Mouse (Mus musculus) lung, adult 2 months (tissue): ENCODE measurements around the gene Col25a1. TPM values are rescaled to one million over a fixed set of nuclear protein-coding genes. Genes with fewer than 3 reads are reported as not detected.

Experiments used
- DNase-seq: peaks from one replicate; pipeline ENCODE4 v3.0.0; 2022
- H3K4me1 ChIP-seq: fragments of 200-500 bp; 2 replicates; pipeline ENCODE4 v1.6.1; 2011; ENCODE audit warnings: low read length; ENCODE audit not compliant: control insufficient read depth, insufficient read depth
- H3K4me3 ChIP-seq: fragments of 200-500 bp; replicated peaks from 2 replicates; pipeline ENCODE3; 2011; ENCODE audit warnings: low read depth, mild to moderate bottlenecking, control low read depth, low read length; ENCODE audit errors: extremely low read depth
- CTCF ChIP-seq: fragments of 200-500 bp; IDR thresholded peaks from 2 replicates; pipeline ENCODE4 v1.5.1; 2011; ENCODE audit warnings: mild to moderate bottlenecking, low read length, control low read depth; ENCODE audit not compliant: insufficient read depth
- POLR2A ChIP-seq: fragments of 200-500 bp; IDR thresholded peaks from 2 replicates; pipeline ENCODE4 v1.6.1; 2011; ENCODE audit warnings: low read depth, mild to moderate bottlenecking, control low read depth, low read length, borderline replicate concordance; ENCODE audit errors: extremely low read depth
- WGBS: fragments of 180-500 bp; shearing (Covaris S2); methylation state at CpG from one replicate; pipeline ENCODE4 v1.1.7; 2018; 5-methylcytosine and 5-hydroxymethylcytosine counted together
- polyA plus RNA-seq: library from polyadenylated mRNA; depleted of rRNA; stranded (reverse); fragments of >200 nt; gene quantifications from 2 replicates; pipeline ENCODE4 v1.2.3, GENCODE M21; 2012

The Col25a1 gene
- polyA plus RNA-seq, 1 experiment: 0.07 TPM

DNA sequence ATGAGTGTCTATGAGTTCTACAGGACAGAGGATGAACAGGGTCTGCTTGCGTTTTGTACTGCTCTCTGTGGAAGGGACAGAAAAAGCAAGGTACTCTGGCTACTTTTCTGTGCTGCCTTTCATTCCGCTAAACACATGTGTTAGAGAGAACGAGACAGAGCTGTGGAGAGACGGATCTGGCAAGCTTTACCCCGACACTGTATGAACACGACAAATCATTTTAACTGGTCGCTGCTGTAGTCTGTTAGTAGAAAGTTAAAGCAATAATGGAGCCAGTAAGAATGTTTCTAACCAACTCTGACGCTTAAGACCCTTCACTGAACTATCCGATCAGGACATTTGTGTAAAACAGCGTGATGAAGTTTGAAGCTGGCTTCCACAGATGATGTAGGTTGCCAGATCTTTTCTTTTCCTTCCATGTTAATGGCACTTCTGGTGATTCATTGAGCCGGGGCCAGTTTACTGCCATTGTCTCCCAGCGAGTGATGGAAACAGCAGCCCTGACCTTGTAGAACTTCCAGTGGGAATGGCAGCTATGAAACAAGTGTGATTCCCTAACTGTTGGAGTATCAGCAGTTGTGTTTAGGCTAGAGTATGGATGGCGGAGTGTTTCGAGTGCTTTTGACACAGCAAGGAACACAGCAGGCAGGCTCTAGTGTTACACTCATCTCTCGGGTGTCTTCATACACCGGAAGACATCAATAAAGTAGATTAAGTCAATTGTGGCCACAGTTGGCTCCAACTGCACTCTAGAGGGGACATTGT lies 437.2 kb downstream of the Col25a1 start:
- 66% methylated on average over 16 of the region's 16 CpGs for WGBS
- TF ChIP-seq POLR2A (no peak), CTCF (no peak)
- Histone ChIP-seq H3K4me1 (no peaks in the 10 kb centered on the region), H3K4me3 (no peak overlapping the region)
- no peak for DNase-seq

DNA sequence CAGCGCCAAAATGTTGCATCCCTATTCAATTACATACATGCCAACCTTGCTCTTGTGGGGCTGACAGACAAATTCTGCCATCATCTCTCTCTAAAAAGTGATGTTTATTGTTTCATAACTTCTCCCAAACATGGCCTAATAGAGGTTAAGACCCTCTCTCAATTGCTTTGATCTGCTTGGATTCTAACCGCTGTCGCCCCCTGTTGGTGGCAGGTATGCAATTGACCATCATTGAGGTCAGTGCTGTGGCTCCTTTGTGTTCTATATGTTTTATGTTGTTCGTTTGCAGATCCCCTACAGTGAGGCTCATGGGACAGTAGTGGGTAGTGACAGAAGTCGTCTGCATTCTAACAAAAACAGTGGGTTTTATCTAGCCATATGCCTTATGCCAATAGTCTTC lies 441.9 kb downstream of the Col25a1 start:
- WGBS: 71% methylated on average over 5 of the region's 5 CpGs
- no peak for DNase-seq
- no peaks in the 10 kb centered on the region for H3K4me1 ChIP-seq
- no peak overlapping the region for H3K4me3 ChIP-seq
- no peak for TF ChIP-seq CTCF
- TF ChIP-seq POLR2A: no peak

DNA sequence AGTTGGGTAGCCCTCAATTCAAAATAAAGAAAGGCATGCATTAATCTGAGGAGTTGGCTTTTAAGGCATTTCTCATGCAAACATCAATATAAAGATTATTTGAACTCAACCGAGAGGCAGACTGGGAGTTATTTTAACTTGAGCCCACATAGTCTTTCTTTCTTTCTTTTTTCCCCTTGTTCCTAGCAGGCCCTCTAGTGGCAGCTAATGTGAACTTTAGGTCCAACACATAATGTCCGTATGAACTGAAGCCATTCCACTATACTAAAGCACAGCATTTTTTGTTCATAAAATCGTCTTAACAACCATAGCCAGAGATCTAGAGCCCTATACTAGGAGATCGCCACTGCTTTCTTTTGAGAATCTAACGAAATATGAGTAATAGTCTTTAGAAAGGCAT lies 443.4 kb downstream of the Col25a1 start:
- no peaks in the 10 kb centered on the region for H3K4me1 ChIP-seq
- no peak for DNase-seq
- no peak for TF ChIP-seq CTCF
- TF ChIP-seq POLR2A: no peak
- H3K4me3 ChIP-seq: no peak overlapping the region
- 21% methylated on average over 5 of the region's 5 CpGs for WGBS

DNA sequence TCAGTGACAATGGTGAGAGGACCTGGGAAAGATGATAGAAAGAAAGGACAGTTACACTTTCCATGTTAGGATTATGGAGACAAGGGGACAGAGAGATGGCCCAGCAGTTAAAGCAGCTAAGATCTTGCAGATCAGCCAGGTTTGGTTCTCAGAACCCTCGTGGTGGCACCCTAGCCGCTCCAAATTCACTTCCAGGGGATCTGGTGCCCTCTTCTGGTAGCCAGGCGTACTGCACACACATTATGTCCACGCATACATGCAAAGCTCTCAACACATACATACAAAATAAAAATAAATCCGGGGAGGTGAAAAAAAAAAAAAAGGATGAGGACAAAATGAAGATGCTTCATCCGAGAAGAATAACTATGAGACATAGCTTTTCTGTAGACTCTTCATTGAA lies 445.4 kb downstream of the Col25a1 start:
- DNase-seq: no peak
- WGBS: 64% methylated on average over 6 of the region's 6 CpGs
- Histone ChIP-seq H3K4me1 (no peaks in the 10 kb centered on the region), H3K4me3 (no peak overlapping the region)
- no peak for TF ChIP-seq POLR2A
- TF ChIP-seq CTCF: peak; percentile 40

DNA sequence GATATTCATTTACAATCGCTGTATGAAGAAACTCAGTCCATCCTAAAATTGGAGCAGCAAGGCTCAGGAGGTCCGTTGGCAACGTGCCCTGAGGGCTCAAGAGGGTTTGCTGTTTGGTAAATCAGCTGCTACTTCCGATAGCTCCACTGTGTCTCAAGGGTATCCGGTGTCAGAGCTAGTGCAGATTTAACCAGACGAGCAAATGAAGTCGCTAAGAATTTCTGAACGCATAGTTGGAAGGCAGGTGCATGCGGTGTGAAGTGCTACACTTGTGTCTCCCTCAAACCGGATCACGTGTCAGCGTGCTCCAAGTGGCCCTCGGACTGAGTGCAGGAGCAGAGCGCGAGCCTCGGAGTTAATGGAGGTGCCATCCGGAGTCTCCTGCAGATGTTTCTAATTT lies 448.2 kb downstream of the Col25a1 start:
- TF ChIP-seq POLR2A: no peak
- TF ChIP-seq CTCF: no peak
- Histone ChIP-seq H3K4me3 (no peak overlapping the region), H3K4me1 (no peaks in the 10 kb centered on the region)
- peak; percentile 4 for DNase-seq
- 63% methylated on average over 17 of the region's 17 CpGs for WGBS

DNA sequence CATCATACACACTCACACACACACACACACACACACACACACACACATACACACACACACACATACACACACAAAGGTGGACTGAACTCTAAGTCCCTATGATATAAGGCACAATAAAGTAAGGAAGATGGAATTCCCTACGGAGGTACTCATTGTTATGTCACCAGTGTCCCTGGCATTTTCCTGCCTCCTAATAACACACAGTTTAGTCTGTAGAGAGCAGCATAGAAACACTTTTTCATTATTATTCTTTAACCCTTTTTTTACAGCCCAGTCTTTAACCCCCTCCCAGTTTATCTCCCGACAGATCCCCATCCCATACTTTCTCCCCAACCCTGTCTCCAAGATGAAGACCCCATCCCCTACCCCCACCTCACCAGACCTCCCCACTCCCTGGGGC lies 450.3 kb downstream of the Col25a1 start:
- WGBS: 80% methylated on average over 2 of the region's 2 CpGs
- H3K4me1 ChIP-seq: no peaks in the 10 kb centered on the region
- DNase-seq: no peak

DNA sequence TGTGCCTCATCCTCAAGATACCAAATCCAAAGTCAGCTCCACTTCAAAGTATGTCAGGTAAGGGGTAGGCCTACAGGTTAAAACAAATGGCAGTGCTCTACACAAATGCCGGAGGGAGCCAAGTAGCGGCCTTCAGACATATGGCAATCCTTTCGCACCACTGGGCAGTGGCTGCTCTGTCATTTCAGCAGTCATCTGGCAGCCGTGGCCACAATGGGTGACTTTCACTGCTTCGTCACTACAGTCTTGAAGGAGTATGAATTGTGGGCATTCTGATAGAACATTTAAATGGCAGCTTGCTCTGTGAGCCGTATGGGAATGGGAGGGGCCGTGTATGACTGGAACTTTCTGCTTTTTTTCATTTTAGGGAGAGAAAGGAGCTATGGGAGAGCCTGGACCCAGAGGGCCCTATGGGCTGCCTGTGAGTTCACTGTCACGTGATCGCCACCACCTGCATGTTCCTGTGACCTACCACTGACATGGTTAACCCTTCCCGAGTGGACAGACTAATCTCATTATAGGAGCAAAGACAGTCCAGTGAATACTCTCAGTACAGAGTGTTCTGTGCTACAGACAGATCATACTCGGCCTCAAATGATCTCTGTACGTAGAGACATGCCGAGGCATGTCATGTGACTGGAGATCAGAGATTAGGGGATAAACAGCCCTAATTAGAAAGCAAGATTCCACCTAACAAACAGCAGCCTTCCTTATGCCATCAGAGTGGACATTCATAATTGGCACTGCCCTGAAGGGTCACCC lies 451.8 kb downstream of the Col25a1 start:
- no peak for TF ChIP-seq POLR2A
- TF ChIP-seq CTCF: no peak
- WGBS: 88% methylated on average over 13 of the region's 13 CpGs
- no peak for DNase-seq
- no peaks in the 10 kb centered on the region for H3K4me1 ChIP-seq
- no peak overlapping the region for H3K4me3 ChIP-seq

More for the DNA sequence above, 450.3 kb downstream of the Col25a1 start:
- TF ChIP-seq POLR2A: no peak
- no peak overlapping the region for H3K4me3 ChIP-seq

DNA sequence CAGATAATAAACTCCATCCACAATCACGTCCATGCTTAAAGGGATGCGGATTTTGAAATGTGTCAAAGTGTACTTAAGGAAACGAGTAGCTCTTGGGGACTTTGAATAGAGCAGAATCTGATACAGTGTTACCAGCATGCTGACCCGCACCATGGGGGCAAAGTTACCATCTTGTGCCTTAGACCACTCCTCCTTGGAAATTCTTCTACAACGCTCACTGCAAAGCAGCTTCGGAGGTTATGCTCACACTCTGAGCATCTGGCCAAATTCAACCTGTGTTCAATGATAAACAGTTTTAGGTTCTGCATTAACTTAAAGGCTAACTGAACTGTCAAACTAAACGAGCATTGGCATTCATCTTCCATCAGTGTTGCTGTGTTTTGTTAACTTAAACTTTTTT lies 452.7 kb downstream of the Col25a1 start:
- TF ChIP-seq CTCF (no peak), POLR2A (no peak)
- no peak for DNase-seq
- no peaks in the 10 kb centered on the region for H3K4me1 ChIP-seq
- H3K4me3 ChIP-seq: no peak overlapping the region
- 75% methylated on average over 7 of the region's 7 CpGs for WGBS

DNA sequence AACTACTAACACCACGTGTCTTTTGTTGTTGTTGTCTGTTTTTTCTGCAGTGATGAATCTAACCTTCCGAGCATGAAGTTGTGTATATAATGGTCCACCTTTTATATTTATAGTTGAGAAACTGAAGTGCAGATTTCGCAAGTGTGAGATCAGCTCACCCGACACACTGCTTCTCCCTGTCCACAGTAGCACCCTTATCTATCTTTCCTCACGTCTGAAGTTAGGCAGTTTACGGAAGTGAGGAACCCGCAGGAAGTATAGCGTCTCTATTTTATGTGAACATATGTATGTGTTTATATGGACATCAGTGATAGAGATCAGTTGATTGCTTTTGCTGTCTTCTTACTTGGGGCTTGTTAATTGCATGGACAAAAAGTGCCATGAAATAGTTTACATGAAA lies 463.7 kb downstream of the Col25a1 start:
- TF ChIP-seq CTCF (no peak), POLR2A (no peak)
- H3K4me3 ChIP-seq: no peak overlapping the region
- WGBS: 43% methylated on average over 8 of the region's 8 CpGs
- no peaks in the 10 kb centered on the region for H3K4me1 ChIP-seq
- DNase-seq: no peak

DNA sequence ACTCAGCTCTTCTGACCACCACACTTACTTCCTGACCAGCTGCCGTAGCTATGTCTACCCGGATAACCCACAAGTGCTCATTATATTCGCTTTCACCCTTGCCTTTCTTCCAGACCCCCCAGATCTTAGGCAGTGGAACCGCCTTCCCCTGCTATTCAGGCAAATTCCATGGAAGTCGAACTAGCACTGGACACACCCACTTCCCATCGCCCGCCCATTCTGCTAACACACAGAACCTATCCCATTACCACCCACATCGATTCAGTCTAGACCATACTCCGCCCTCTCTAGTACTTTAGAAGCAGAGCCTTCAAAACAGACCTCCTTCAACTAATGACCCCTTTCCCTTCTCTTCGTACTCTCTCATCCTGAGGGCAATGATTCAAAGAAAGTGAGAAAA lies 470.2 kb downstream of the Col25a1 start:
- WGBS: 63% methylated on average over 10 of the region's 10 CpGs

More for the DNA sequence above, 470.2 kb downstream of the Col25a1 start:
- Histone ChIP-seq H3K4me1 (no peaks in the 10 kb centered on the region), H3K4me3 (no peak overlapping the region)
- DNase-seq: no peak
- no peak for TF ChIP-seq POLR2A
- no peak for TF ChIP-seq CTCF
